In the genomic region with DNA sequence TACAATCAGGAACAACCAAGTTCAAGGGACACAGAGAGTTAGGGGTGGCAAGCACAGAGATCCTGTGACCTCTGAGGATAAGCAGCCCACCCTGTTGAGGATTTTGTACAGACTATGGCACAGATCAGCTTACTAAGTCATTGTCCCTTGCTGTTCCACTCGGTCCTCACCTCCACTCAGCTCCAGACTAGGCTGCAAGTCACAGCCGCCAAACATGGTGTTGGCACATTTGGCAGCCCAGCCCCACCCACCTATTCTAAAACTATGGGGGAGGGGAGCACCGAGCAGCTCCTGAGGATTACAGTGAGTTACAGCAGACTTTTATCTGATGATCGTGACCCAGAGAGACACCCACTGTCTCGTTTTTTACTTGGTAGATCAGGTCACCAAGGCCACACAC, we compare ENCODE assay signal across 19 mouse cellular contexts.
DNase-seq lines count a peak whose midpoint lies in the region; ATAC-seq and TF ChIP-seq lines count a peak whose summit lies in the region.
"Had no signal": no experiment of that assay in that cellular context is flagged by ENCODE, and none has a peak within 500 bp of the region (broad histone marks: within the 10 kb centered on the region; RNA-seq: fewer than 3 reads in every experiment).

No protein-coding gene starts in this region.

- intact Hi-C loops in gastrocnemius, adult 2 months (cut with DNase I) = loop anchor here (5.0 kb wide), 3 partner anchors 58 to 527 kb away; no protein-coding TSS in a partner anchor

- no peak overlapping the region for H3K4me3 ChIP-seq in gastrocnemius, adult 2 months
- no peak overlapping the region for H3K4me3 ChIP-seq in intestine, embryonic 14.5 days (ENCODE audit: low read depth, low read length)
- no peak overlapping the region for H3K4me3 ChIP-seq in intestine, embryonic 15.5 days (replicated peaks)
- no peak overlapping the region for H3K4me3 ChIP-seq in midbrain, embryonic 11.5 days (ENCODE audit: low read depth, low read length)
- H3K4me3 ChIP-seq in midbrain, embryonic 14.5 days (replicated peaks; ENCODE audit: low read depth, low read length) = no peak overlapping the region
- H3K4me3 ChIP-seq: forebrain, embryonic 15.5 days; hindbrain, embryonic 13.5 days had no signal

- DNase-seq in gastrocnemius, postnatal 4 days (ENCODE audit: low spot score in 2 of 2) = peak; percentile 5 to 14
- no peak for DNase-seq in gastrocnemius, adult 2 months
- DNase-seq in intestine, embryonic 14.5 days (ENCODE audit: low spot score) = peak; percentile 43
- DNase-seq in midbrain, embryonic 11.5 days (ENCODE audit: low spot score, missing footprints) = peak; percentile 73
- no peak for DNase-seq in midbrain, embryonic 14.5 days
- no peak for DNase-seq in thymus, postnatal 25 days
- DNase-seq: adrenal gland, adult 2 months; adrenal gland, postnatal 25 days; cerebellum, adult 18-20 months; cerebellum, adult 9-11 months; gastrocnemius, postnatal 25 days; heart, postnatal 10 days had no signal

- no peak overlapping the region for H3K9ac ChIP-seq in intestine, embryonic 14.5 days (ENCODE audit: low read length)
- no peak overlapping the region for H3K9ac ChIP-seq in intestine, embryonic 15.5 days
- no peak overlapping the region for H3K9ac ChIP-seq in midbrain, embryonic 11.5 days (ENCODE audit: low read length)
- H3K9ac ChIP-seq in midbrain, embryonic 14.5 days (replicated peaks; ENCODE audit: low read length) = no peak overlapping the region
- H3K9ac ChIP-seq: forebrain, embryonic 15.5 days; hindbrain, embryonic 13.5 days had no signal

- no peaks in the 10 kb centered on the region for H3K27me3 ChIP-seq in intestine, embryonic 14.5 days (replicated peaks; ENCODE audit: control insufficient read depth, insufficient read depth, low read length)
- H3K27me3 ChIP-seq in intestine, embryonic 15.5 days (replicated peaks) = no peaks in the 10 kb centered on the region
- H3K27me3 ChIP-seq in midbrain, embryonic 11.5 days (ENCODE audit: control insufficient read depth, insufficient read depth, low read length) = peaks cover 2% of the 10 kb centered on the region; the same call in 1 of the 2 replicates
- H3K27me3 ChIP-seq in midbrain, embryonic 14.5 days (ENCODE audit: control insufficient read depth, insufficient read depth, low read length) = no peaks in the 10 kb centered on the region
- H3K27me3 ChIP-seq: forebrain, embryonic 15.5 days; Patski had no signal

- no peak for TF ChIP-seq CTCF in gastrocnemius, adult 2 months (IDR thresholded peaks at IDR 0.05)

- no peaks in the 10 kb centered on the region for H3K9me3 ChIP-seq in intestine, embryonic 14.5 days (ENCODE audit: control insufficient read depth, low read length)
- no peaks in the 10 kb centered on the region for H3K9me3 ChIP-seq in intestine, embryonic 15.5 days
- no peaks in the 10 kb centered on the region for H3K9me3 ChIP-seq in midbrain, embryonic 11.5 days (ENCODE audit: control insufficient read depth, low read length)
- H3K9me3 ChIP-seq in midbrain, embryonic 14.5 days (ENCODE audit: control insufficient read depth, low read length) = no peaks in the 10 kb centered on the region
- H3K9me3 ChIP-seq: forebrain, embryonic 15.5 days; hindbrain, embryonic 13.5 days had no signal

- no peak for ATAC-seq in intestine, embryonic 14.5 days (replicated peaks; ENCODE audit: low FRiP score, low TSS enrichment, low read depth)
- no peak for ATAC-seq in intestine, embryonic 15.5 days
- no peak for ATAC-seq in midbrain, embryonic 11.5 days (ENCODE audit: low FRiP score)
- ATAC-seq in midbrain, embryonic 14.5 days (ENCODE audit: low FRiP score, low TSS enrichment) = no peak
- ATAC-seq: activated CD4-positive, CD25-positive, alpha-beta regulatory T cell, adult 4 months; forebrain, embryonic 15.5 days; hindbrain, postnatal 0 days; intestine, embryonic 16.5 days; Patski had no signal

- WGBS in intestine, embryonic 14.5 days = 40% methylated on average over 5 of the region's 5 CpGs
- WGBS in intestine, embryonic 15.5 days = 49% methylated on average over 5 of the region's 5 CpGs
- 66% methylated on average over 5 of the region's 5 CpGs for WGBS in midbrain, embryonic 11.5 days
- 61% methylated on average over 5 of the region's 5 CpGs for WGBS in midbrain, embryonic 14.5 days

- H3K36me3 ChIP-seq in intestine, embryonic 14.5 days (ENCODE audit: control insufficient read depth, insufficient read depth, low read length) = no peaks in the 10 kb centered on the region
- no peaks in the 10 kb centered on the region for H3K36me3 ChIP-seq in intestine, embryonic 15.5 days
- H3K36me3 ChIP-seq in midbrain, embryonic 11.5 days (ENCODE audit: control insufficient read depth, insufficient read depth, low read length) = no peaks in the 10 kb centered on the region
- H3K36me3 ChIP-seq in midbrain, embryonic 14.5 days (ENCODE audit: control insufficient read depth, insufficient read depth, low read length) = no peaks in the 10 kb centered on the region
- H3K36me3 ChIP-seq: forebrain, embryonic 15.5 days; hindbrain, embryonic 13.5 days had no signal

- H3K4me1 ChIP-seq in intestine, embryonic 14.5 days (replicated peaks; ENCODE audit: control insufficient read depth, insufficient read depth, low read length) = peaks cover 3% of the 10 kb centered on the region; the same call in 1 of the 2 replicates
- no peaks in the 10 kb centered on the region; the same call in 1 of the 2 replicates for H3K4me1 ChIP-seq in intestine, embryonic 15.5 days (replicated peaks)
- peaks cover 2% of the 10 kb centered on the region; the same call in 1 of the 2 replicates for H3K4me1 ChIP-seq in midbrain, embryonic 11.5 days (ENCODE audit: control insufficient read depth, insufficient read depth, low read length)
- H3K4me1 ChIP-seq in midbrain, embryonic 14.5 days (ENCODE audit: control insufficient read depth, insufficient read depth, low read length) = 0 out of 2 replicates have a peak, but pooled peaks cover 4% of the 10 kb centered on the region

- no peak overlapping the region for H3K27ac ChIP-seq in gastrocnemius, adult 2 months
- H3K27ac ChIP-seq in intestine, embryonic 14.5 days (ENCODE audit: low read depth) = no peak overlapping the region
- H3K27ac ChIP-seq in intestine, embryonic 15.5 days = no peak overlapping the region
- H3K27ac ChIP-seq in midbrain, embryonic 11.5 days (ENCODE audit: low read depth, low read length) = no peak overlapping the region
- H3K27ac ChIP-seq in midbrain, embryonic 14.5 days (replicated peaks; ENCODE audit: low read depth, low read length) = no peak overlapping the region
- H3K27ac ChIP-seq: forebrain, embryonic 15.5 days; hindbrain, embryonic 13.5 days; hindbrain, postnatal 0 days had no signal

- H3K4me2 ChIP-seq in intestine, embryonic 14.5 days (ENCODE audit: low read length) = no peak overlapping the region
- H3K4me2 ChIP-seq in intestine, embryonic 15.5 days (replicated peaks) = no peak overlapping the region
- H3K4me2 ChIP-seq in midbrain, embryonic 11.5 days = no peak overlapping the region
- H3K4me2 ChIP-seq in midbrain, embryonic 14.5 days (ENCODE audit: low read length) = no peak overlapping the region
- H3K4me2 ChIP-seq: forebrain, embryonic 15.5 days; hindbrain, embryonic 13.5 days had no signal

Comparison
In these comparisons a context has a peak if more than half of its experiments do, and no peak if none do; other contexts are left out.
1. DNase-seq: peak in gastrocnemius, postnatal 4 days (2 of 2), intestine, embryonic 14.5 days (single experiment) and midbrain, embryonic 11.5 days (single experiment); none in gastrocnemius, adult 2 months (single experiment), midbrain, embryonic 14.5 days (single experiment) and thymus, postnatal 25 days (single experiment).